Mouse (Mus musculus) CD4-positive, CD25-positive, alpha-beta regulatory T cell (primary cell): Measurements from ENCODE around the gene Hprt. TPM values are rescaled to one million over a fixed set of nuclear protein-coding genes. Genes with fewer than 3 reads are reported as not detected.

Experiments used
- polyA plus RNA-seq: library from polyadenylated mRNA; unstranded; fragments of 100-300 nt; shearing (Covaris generic); gene quantifications from one replicate; pipeline ENCODE4 v1.2.1, GENCODE M21; 2017

Gene Hprt
- 223 TPM for polyA plus RNA-seq

DNA sequence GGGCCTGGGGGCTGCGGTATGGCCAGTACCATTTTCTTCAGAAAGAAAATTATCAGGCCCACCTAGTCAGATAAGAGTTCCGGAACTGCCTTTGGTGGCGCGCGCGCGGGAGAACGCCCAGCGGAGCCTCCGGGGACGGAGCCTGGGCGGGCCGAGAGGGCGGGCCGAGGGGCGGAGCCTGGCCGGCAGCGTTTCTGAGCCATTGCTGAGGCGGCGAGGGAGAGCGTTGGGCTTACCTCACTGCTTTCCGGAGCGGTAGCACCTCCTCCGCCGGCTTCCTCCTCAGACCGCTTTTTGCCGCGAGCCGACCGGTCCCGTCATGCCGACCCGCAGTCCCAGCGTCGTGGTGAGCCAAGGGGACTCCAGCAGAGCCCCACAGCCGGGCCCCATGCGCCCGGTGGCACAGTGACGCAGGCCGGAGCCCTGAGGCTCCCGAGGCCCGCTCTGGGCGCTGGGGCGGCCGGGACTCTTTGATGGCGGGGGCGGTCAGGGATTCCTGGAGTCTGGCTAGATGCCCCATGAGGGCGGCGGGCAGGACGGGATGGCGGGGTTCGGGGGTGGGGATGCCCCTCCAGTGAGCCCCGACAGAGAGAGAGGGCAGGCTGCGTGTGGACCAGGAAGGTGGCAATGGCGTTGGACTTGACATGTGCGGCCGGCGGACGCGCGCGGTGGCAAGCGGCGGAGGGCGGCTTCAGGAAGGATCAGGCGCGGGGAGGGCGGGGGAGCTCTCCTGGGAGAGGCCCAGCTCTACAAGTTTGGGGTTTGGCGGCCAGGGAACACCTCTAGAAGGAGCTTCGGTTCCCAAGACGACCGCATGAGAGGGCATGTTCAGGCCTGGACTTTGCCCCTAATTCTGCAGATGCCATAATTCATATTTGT lies at the start of gene Hprt:
Gene Hprt (plus strand): TSS at position 233 of the 879 bp plus-strand sequence.

Other genes starting within 250 kb of the Hprt start
- not detected for gene Ccdc160, start 196.9 kb upstream of the Hprt start, polyA plus RNA-seq
- gene Phf6, start 75.9 kb upstream of the Hprt start, polyA plus RNA-seq, result 41.1 TPM